Mouse (Mus musculus) lung, adult 2 months (tissue): ENCODE measurements at regions not wholly inside any gene's neighbourhood (a gene's known extent, or its start where the extent isn't known, plus 50 kb on each side); places are given as distances from the start of the nearest gene placed in this dataset.

ENCODE experiments used
- CTCF ChIP-seq: fragments of 200-500 bp; IDR thresholded peaks from 2 replicates; pipeline ENCODE4 v1.5.1; 2011; ENCODE audit warnings: mild to moderate bottlenecking, low read length, control low read depth; ENCODE audit not compliant: insufficient read depth
- POLR2A ChIP-seq: fragments of 200-500 bp; IDR thresholded peaks from 2 replicates; pipeline ENCODE4 v1.6.1; 2011; ENCODE audit warnings: low read depth, mild to moderate bottlenecking, control low read depth, low read length, borderline replicate concordance; ENCODE audit errors: extremely low read depth

- TF ChIP-seq CTCF = no peak
- TF ChIP-seq POLR2A = no peak
Observed at GRCm38 (mm10) chr1:184480571-184481220, 251.7 kb downstream of the Hlx start.
